Mouse (Mus musculus) adrenal gland (tissue): ENCODE measurements around the gene Camta1.

Experiments used
- intact Hi-C: fragments of 180-260 bp; cut with DNase I; formaldehyde crosslinking; loops from one replicate; pipeline ENCODE4 v1.15.1; 2025

Camta1 gene

DNA sequence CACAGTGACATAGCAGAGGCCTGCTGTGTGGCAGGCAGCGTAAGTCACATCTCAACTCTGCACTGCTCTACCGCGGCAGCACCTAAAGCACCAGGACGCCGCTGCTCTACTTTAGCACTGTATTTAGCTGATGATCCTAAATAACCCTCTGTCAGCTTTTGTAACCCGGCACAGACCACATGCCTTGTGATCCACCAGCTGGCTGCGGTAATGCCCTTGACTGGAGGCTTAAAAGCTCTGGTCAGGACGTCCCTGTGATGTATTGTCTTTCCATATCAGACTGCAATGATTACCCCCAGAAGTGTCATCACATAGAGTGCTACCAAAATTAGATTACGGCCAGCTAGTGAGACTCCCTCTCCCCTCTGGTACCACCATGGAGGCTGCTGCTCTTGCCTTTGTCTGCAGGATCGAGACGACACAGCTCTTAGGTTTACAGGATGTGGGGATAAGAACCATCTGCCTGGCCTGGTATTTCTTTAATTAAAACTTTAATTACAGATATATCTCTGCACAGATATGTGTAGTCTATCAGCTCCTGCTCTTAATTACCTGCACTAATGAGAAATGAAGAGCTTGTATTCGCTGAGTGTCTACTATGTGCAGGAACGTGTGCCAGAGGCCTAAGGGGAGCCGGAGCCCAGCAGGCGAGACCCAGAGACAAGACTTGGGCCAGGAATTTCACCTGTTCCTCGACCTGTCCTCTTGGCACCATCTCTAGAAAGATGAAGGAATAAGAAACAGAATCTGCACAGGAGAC lies 74.5 kb downstream of the Camta1 start:
- intact Hi-C loops: no loop called here

DNA sequence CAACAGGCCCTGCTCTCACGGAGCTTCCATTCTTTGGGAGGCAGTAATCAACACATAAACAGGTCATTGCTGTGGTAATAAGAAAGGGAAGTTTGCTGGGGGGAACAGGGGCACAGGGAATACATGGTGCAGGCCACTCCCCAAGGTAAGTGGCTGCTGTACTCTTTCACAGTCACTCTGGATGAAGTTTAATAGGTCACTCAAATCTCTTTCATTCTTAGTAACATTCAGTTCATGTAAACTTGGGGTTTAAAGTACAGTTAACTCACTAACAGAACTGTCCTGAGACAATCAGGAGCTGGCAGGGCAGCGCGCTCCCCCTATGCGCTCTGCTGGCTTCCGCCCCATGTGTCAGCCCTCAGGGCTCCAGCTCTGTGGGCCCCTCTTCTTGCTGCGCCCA lies 81.2 kb downstream of the Camta1 start:
- intact Hi-C loops: no loop called here

DNA sequence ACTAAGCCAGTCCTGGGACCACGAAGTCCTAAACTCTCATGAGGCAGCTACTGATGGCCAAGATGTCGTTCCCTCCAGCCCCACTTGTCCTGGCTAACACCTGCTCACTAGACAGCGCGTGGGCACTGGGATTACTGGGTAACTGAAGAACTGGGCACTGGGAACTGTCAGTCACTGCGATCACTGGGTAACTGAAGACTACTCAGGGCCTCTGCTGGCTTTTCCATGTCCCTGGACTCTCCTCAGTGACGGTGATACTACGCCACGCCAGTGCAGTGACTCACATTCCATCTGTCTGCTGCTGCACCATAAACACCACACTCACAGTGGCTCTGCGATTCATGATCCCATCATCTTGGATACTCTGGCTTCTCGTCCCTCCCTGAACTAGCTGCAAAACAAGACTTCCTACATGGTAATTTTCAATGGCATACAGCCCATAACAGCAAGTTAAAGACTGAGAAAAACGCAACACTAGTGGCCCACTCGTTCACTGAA lies 81.7 kb downstream of the Camta1 start:
- intact Hi-C loops: loop anchor here (2.0 kb wide), 1 partner anchor 75 kb away; no protein-coding TSS in a partner anchor

GRCm38 (mm10) chr4:151778511-151778910 lies 83.2 kb downstream of the Camta1 start:
- intact Hi-C loops: loop anchor here (2.0 kb wide), 1 partner anchor 76 kb away; no protein-coding TSS in a partner anchor

DNA sequence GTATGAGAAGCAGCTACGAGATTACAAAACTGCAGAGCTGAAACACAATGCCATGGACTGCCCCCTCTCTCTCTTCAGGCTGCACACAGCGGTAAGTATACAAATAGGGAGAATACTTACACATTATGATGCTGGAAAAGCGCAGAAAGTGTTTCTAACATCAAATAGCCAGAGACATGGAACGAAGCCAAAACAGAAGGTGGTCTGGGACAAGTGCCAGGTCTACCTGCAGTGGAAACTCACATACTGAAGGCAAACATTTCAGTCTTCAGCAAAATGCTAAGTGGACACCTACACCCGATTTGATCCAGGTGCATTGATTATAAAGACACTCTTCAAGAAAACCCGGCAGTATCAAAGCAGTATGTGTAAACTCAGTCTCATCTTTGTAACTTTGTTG lies 84.2 kb downstream of the Camta1 start:
- intact Hi-C loops: no loop called here

GRCm38 (mm10) chr4:151775441-151775840 lies 86.2 kb downstream of the Camta1 start:
- intact Hi-C loops: no loop called here

- intact Hi-C loops: no loop called here
These were observed 88.0 kb downstream of the Camta1 start for GRCm38 (mm10) chr4:151773651-151774050.

DNA sequence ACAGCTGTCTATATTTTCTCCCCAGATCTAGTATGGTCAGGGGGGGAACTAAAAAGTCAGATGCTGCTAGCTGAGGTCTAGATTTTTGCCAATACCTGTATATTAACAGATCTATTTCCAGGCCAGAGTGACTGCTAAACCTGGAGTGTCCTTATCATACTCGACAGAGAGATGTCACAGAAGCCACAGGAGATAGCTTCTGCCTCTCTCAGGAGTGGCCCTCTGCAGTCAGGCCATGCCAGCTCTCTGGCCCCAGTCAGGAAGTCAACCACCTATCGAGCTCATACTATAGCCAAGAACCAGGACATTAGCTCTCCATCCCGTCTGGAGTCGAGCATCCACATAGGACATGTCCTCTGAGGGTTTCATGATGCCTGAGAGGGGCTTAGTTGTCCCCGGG lies 88.7 kb downstream of the Camta1 start:
- intact Hi-C loops: no loop called here

DNA sequence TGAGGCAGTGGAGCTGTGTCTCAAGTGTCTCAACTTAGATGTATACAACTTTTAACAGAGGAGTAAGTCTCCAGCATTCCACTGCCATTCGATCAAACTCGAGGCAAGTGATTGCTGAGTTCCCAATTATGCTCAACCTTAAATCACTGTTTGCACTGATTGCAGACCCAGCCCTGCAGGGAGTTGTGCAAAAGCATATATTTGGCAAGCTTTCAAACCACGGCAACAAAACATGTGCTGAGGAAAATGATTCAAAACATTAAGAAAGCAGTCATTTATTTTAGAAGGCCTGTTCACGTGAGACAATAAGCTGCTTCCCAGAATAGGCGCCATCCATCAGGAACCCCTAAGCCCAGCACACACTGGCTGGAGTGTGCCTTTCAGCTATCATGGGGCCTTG lies 91.0 kb downstream of the Camta1 start:
- intact Hi-C loops: no loop called here

DNA sequence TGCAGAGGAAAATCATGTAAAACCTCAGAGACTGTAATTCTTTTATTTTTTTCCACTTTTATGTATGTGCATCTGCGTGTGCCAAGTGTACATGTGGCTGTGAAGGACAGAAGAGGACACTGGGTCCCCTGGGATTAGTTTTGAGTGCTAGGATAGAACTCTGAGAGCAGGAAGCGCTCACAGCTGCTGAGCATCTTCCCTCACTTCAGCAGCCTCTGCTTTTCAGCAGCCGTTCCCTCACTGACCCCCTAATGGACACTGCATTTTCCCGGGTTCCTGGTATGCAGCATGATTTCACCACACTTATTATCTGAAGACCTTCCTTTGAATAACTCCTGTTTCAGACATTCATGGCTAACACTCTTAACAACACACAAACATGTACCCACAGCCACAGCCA lies 93.9 kb downstream of the Camta1 start:
- intact Hi-C loops: loop anchor here (10.0 kb wide), 1 partner anchor 163 kb away; no protein-coding TSS in a partner anchor

- intact Hi-C loops: loop anchor here (10.0 kb wide), 1 partner anchor 163 kb away; no protein-coding TSS in a partner anchor
These were observed 94.3 kb downstream of the Camta1 start for GRCm38 (mm10) chr4:151767361-151767760.

DNA sequence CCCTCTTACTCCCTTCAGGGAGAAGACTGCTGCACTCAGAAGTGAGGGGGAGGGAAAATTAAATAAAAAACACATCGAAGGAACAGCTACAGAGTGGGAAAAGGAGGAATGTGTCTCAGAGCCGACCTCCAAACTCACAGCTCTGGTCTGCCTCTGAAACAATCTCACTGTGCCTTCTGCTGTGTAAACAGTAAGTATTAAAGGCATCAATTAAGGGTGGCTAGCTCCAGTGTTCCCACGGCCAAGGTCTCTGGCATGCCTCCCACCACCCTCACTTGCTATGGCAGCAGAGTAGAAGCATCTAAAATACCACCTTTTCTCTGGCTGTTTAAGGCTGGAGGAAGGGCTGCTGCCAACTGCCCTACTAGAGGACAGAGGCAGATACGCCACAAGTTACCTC lies 96.3 kb downstream of the Camta1 start:
- intact Hi-C loops: loop anchor here (10.0 kb wide), 1 partner anchor 161 kb away; no protein-coding TSS in a partner anchor

DNA sequence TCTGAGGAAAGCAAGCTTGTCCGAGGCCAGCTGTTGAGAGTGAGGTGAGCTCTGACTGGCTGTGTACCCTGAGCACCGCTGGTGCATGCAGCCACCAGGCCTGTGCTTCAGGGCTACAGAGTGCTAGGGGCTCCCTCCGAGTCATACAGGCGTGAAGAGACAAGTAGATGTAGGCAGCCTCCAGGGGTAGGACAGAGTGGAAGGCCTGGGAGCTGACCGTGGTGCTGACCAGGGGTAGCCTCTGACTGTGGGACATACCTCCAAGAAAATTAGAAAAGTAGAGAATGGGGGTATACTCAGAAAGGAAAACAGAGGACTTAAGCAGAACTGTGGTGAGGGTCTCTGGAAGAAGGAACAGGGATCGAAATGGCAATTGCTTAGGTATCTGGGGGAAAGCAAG lies 97.7 kb downstream of the Camta1 start:
- intact Hi-C loops: loop anchor here (10.0 kb wide), 1 partner anchor 159 kb away; no protein-coding TSS in a partner anchor

DNA sequence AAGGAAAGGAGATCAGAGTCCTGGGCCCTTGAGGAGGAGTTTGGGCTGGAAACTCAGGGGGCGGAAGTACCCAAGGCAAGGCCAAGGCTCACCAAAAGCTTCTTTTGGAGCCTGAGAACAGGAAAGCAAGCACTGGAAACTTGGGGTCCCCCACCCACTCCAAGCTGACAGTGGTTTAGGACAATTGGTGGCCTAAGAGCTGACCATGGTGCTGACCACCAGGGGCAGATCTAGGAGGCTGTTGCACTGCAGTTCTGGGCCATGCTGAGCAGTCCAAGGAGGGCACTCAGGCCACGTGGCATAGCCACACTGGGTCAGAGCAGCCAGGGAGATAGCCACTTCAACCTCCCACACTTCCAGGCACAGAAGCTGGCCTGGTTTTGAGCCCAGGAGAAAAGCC lies 102.6 kb downstream of the Camta1 start:
- intact Hi-C loops: no loop called here

- intact Hi-C loops: no loop called here
These were observed 103.3 kb downstream of the Camta1 start for GRCm38 (mm10) chr4:151758337-151758736.

- intact Hi-C loops: no loop called here
These were observed 104.4 kb downstream of the Camta1 start for GRCm38 (mm10) chr4:151757261-151757660.

GRCm38 (mm10) chr4:151756400-151756799 lies 105.3 kb downstream of the Camta1 start:
- intact Hi-C loops: no loop called here

DNA sequence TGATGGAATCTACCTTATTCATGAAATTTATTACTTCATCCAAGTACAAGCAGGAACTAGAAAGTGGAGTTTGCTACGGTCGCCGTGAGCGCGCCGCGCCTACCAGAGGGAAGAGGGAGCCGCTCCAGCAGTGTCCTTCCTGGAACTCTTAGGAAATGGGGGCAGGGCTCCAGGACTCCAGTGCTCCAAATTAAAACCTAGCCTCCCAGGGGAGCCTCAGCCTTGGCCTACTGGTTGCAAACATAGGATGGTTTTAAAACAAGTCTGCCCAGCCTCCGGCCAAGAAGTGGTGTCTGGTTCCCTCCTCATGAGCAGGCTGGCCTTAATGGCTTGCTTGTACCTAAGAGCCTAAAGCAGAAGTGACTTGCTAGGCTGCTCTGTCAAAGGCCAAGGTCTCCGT lies 108.4 kb downstream of the Camta1 start:
- intact Hi-C loops: no loop called here

DNA sequence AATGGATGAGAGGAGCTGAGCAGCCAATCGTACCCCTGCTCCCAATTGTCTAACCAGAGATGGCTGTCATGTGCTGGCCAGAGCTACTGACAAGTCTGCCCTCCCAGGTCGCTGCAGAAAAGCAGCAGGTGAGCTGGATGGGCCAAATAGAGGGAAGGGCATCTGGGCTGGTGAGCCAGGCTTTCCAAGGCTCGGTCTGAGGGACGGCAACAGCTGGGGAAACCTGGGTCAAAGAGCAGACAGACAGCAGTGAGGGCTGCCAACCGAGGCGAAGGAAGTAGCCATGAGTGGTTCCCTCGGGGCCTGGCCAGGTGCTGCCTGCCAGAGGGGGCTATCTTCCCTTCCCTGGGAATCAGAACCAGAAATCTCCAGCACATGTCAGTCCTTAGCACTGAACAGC lies 109.1 kb downstream of the Camta1 start:
- intact Hi-C loops: no loop called here

DNA sequence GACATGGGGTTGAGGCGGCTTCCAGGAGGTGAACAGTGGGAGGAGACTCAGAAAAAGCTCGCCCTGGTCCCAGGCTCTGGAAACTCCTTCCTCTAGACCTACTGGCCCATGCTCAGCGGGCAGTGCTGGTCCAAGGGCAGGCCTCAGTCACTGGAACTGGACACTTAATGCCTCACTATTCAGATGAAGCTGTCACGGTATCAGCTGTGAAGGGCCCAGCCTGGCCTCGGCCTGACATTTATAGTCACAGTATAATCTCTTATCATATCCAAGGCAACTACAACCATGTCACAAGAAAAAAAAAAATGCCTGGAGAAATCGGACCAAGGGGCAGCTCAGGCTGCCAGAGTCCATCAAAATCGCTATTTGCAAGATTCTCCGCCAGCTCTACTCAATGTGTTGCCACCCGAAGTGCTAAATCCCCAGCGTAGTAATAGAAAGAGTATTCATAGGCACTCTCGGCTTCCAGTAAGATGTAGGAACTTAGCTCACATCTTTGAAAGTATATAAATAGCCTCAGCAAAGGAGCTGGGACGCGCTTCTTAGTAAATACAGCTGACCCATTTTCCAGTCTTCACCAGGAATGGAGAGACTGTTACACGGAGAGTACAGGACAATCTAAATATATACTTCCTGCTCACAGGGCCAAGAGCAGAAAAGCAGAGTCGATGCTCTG lies 110.3 kb downstream of the Camta1 start:
- intact Hi-C loops: no loop called here

DNA sequence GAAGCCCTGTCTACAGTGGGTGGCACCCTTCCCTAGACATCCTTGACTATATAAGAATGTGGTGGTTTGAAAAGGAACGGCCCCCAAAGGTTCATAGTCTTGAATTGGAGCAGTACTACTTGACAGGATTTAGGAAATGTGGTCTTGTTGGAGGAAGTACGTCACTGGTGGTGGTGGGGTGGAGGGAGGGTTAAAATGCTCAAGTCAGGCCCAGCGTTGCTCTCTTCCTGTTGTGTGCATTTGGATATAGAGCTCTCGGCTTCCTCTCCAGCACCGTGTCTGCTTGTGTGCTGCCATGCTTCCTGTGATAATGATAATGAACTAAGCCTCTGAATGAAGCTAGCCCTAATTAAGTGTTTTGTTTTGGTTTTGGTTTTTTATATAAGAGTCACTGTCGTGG lies 114.0 kb downstream of the Camta1 start:
- intact Hi-C loops: no loop called here

GRCm38 (mm10) chr4:151746002-151746606 lies 115.6 kb downstream of the Camta1 start:
- intact Hi-C loops: no loop called here
